Comparison of ENCODE assay signal across 32 mouse cellular contexts in the genomic region with DNA sequence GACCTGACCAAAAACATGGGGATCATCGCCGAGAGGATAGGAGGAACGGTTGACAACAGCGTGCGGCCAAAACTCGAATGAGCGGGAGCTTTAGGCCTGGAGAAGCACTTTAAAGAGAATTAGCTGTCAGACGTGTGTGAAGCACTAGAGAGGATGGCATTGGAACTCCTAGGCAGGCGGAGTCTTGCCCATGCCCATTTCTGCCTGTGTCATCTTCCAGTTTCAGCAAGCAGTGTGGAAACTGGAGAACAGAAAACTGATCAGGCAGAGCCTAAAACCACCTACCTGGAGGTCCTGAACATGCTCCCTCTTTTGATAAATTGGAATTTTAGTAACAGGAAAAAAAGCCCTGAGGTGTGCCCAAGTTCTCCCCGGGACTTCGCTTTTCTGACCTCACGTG.
"Had no signal": no experiment of that assay in that cellular context is flagged by ENCODE, and none has a peak within 500 bp of the region (broad histone marks: within the 10 kb centered on the region; RNA-seq: fewer than 3 reads in every experiment).

No protein-coding gene starts in this region.

- ATAC-seq: liver, embryonic 12.5 days; liver, postnatal 0 days; lung, postnatal 0 days; midbrain, embryonic 13.5 days; midbrain, embryonic 15.5 days; midbrain, embryonic 16.5 days had no signal

- H3K27ac ChIP-seq: limb, embryonic 10.5 days; limb, embryonic 12.5 days; limb, embryonic 13.5 days; limb, embryonic 15.5 days; liver, embryonic 12.5 days; liver, embryonic 13.5 days; liver, embryonic 14.5 days; liver, embryonic 15.5 days; lung, embryonic 15.5 days; macrophage; midbrain, embryonic 10.5 days; midbrain, embryonic 12.5 days; midbrain, embryonic 13.5 days; midbrain, embryonic 15.5 days; neural tube, embryonic 12.5 days had no signal

- H3K27me3 ChIP-seq: limb, embryonic 12.5 days; limb, embryonic 13.5 days; limb, embryonic 15.5 days; liver, embryonic 12.5 days; liver, embryonic 13.5 days; liver, embryonic 15.5 days; lung, embryonic 15.5 days; megakaryocyte, embryonic 14.5 days; midbrain, embryonic 12.5 days; midbrain, embryonic 13.5 days; midbrain, embryonic 15.5 days; neural tube, embryonic 12.5 days had no signal

- H3K4me3 ChIP-seq: limb, embryonic 10.5 days; limb, embryonic 12.5 days; limb, embryonic 13.5 days; limb, embryonic 15.5 days; liver, embryonic 12.5 days; liver, embryonic 13.5 days; liver, embryonic 15.5 days; lung, embryonic 15.5 days; megakaryocyte, embryonic 14.5 days; midbrain, embryonic 10.5 days; midbrain, embryonic 12.5 days; midbrain, embryonic 13.5 days; midbrain, embryonic 15.5 days; myocyte; neural tube, embryonic 12.5 days had no signal

- DNase-seq: left cerebral cortex, postnatal 4 days; liver; liver, embryonic 13.5 days; liver, postnatal 0 days; lung, adult 18-20 months; lung, adult 2 months; lung, embryonic 14.5 days; lung, postnatal 10 days; lung, postnatal 14 days; lung, postnatal 36 days; lung, postnatal 4 days; midbrain, embryonic 14.5 days had no signal

- H3K9ac ChIP-seq: limb, embryonic 12.5 days; limb, embryonic 13.5 days; limb, embryonic 15.5 days; liver, embryonic 12.5 days; liver, embryonic 13.5 days; liver, embryonic 14.5 days; liver, embryonic 15.5 days; liver, postnatal 0 days; lung, embryonic 14.5 days; lung, embryonic 15.5 days; midbrain, embryonic 12.5 days; midbrain, embryonic 13.5 days; midbrain, embryonic 15.5 days; neural tube, embryonic 12.5 days had no signal

- H3K4me1 ChIP-seq: limb, embryonic 15.5 days; liver, embryonic 12.5 days; liver, embryonic 13.5 days; liver, embryonic 15.5 days; midbrain, embryonic 10.5 days; midbrain, embryonic 15.5 days; neural tube, embryonic 12.5 days had no signal

- H3K4me2 ChIP-seq: limb, embryonic 12.5 days; limb, embryonic 13.5 days; limb, embryonic 15.5 days; liver, embryonic 11.5 days; liver, embryonic 12.5 days; liver, embryonic 13.5 days; liver, embryonic 15.5 days; lung, embryonic 14.5 days; lung, embryonic 15.5 days; midbrain, embryonic 11.5 days; midbrain, embryonic 12.5 days; midbrain, embryonic 13.5 days; midbrain, embryonic 15.5 days; neural tube, embryonic 12.5 days had no signal

- H3K9me3 ChIP-seq: limb, embryonic 10.5 days; limb, embryonic 12.5 days; limb, embryonic 13.5 days; limb, embryonic 15.5 days; liver, embryonic 12.5 days; liver, embryonic 13.5 days; liver, embryonic 15.5 days; lung, embryonic 15.5 days; megakaryocyte, embryonic 14.5 days; midbrain, embryonic 10.5 days; midbrain, embryonic 12.5 days; midbrain, embryonic 13.5 days; midbrain, embryonic 15.5 days; neural tube, embryonic 12.5 days had no signal
